Mouse (Mus musculus) Patski (cell line): ENCODE measurements at regions not wholly inside any gene's neighbourhood (a gene's known extent, or its start where the extent isn't known, plus 50 kb on each side); places are given as distances from the start of the nearest gene placed in this dataset.

Experiments used
- ATAC-seq: fragments of 100-300 bp; one replicate; pipeline ENCODE4 v1.8.0; 2021
- CTCF ChIA-PET: fragments of 350-600 bp; sonication (Branson Sonifier 250); formaldehyde crosslinking; loops from one replicate; lab custom pipeline; 2022; ENCODE audit warnings: inconsistent platforms; lab: Charles Lee
- POLR2A ChIA-PET: fragments of 350-600 bp; sonication (Branson Sonifier 250); formaldehyde crosslinking; loops from one replicate; lab custom pipeline; 2022; ENCODE audit warnings: antibody characterized with exemption, inconsistent platforms; lab: Charles Lee
- DNase-seq: peaks from one replicate; pipeline ENCODE4 v3.0.0-alpha.2; 2011; ENCODE audit warnings: low read depth, low spot score
- H3K27me3 ChIP-seq: fragments of 371-371 bp; one replicate; pipeline ENCODE4 v1.5.1; 2021
- CTCF ChIP-seq: fragments of 100-300 bp; IDR thresholded peaks from one replicate; pipeline ENCODE4 v1.5.1; 2021
- in situ Hi-C: fragments of 300-500 bp; cut with MboI; formaldehyde crosslinking; loops from 3 replicates; pipeline ENCODE4 v1.11.1; 2018; ENCODE audit warnings: low pct_unique_long_range_greater_than_20kb, mixed read lengths

GRCm38 (mm10) chr3:148233616-148234015 lies 756.7 kb downstream of the Adgrl2 start:
- in situ Hi-C loops, result no loop called here
- POLR2A ChIA-PET, result no interaction called here
- CTCF ChIA-PET, result no interaction called here
- H3K27me3 ChIP-seq, result no peaks in the 10 kb centered on the region
- ATAC-seq (no peak), DNase-seq (no peak)
- TF ChIP-seq CTCF, result no peak

- in situ Hi-C loops, result no loop called here
- no peak for ATAC-seq
These were observed 761.2 kb downstream of the Adgrl2 start for GRCm38 (mm10) chr3:148229192-148229591.

GRCm38 (mm10) chr3:148228002-148228707 lies 762.2 kb downstream of the Adgrl2 start:
- no peak for ATAC-seq

More at GRCm38 (mm10) chr3:148229192-148229591, 761.2 kb downstream of the Adgrl2 start:
- POLR2A ChIA-PET, result interaction anchor here (0.6 kb wide), 1 partner anchor 8 kb away, joined by 5 read pairs; no protein-coding TSS in a partner anchor
- no peak for DNase-seq
- no peaks in the 10 kb centered on the region for H3K27me3 ChIP-seq
- CTCF ChIA-PET, result interaction anchor here (2.4 kb wide), 1 partner anchor 10 kb away, joined by 9 read pairs; no protein-coding TSS in a partner anchor
- peak; percentile 14 for TF ChIP-seq CTCF

GRCm38 (mm10) chr3:148220826-148221225 lies 769.5 kb downstream of the Adgrl2 start:
- no peaks in the 10 kb centered on the region for H3K27me3 ChIP-seq
- POLR2A ChIA-PET, result interaction anchor here (0.8 kb wide), 1 partner anchor 9 kb away, joined by 5 read pairs; no protein-coding TSS in a partner anchor
- ATAC-seq (no peak), DNase-seq (no peak)
- TF ChIP-seq CTCF, result no peak
- CTCF ChIA-PET, result interaction anchor here (1.1 to 2.4 kb wide), 3 partner anchors 8 to 13 kb away, joined by 3 to 9 read pairs (median 8); no protein-coding TSS in a partner anchor
- in situ Hi-C loops, result no loop called here

More at GRCm38 (mm10) chr3:148228002-148228707, 762.2 kb downstream of the Adgrl2 start:
- in situ Hi-C loops, result no loop called here
- ChIA-PET POLR2A (no interaction called here), CTCF (interaction anchor here (2.4 kb wide), 1 partner anchor 8 kb away, joined by 9 read pairs; no protein-coding TSS in a partner anchor)
- no peaks in the 10 kb centered on the region for H3K27me3 ChIP-seq
- no peak for DNase-seq
- no peak for TF ChIP-seq CTCF

GRCm38 (mm10) chr3:148220024-148220590 lies 770.2 kb downstream of the Adgrl2 start:
- POLR2A ChIA-PET, result no interaction called here
- DNase-seq (no peak), ATAC-seq (no peak)
- CTCF ChIA-PET, result interaction anchor here (0.9 to 2.4 kb wide), 4 partner anchors 8 to 12 kb away, joined by 3 to 9 read pairs (median 6); no protein-coding TSS in a partner anchor
- in situ Hi-C loops, result no loop called here
- H3K27me3 ChIP-seq, result no peaks in the 10 kb centered on the region
- TF ChIP-seq CTCF, result no peak

GRCm38 (mm10) chr3:148202148-148202547 lies 788.2 kb downstream of the Adgrl2 start:
- ChIA-PET CTCF (interaction anchor here (0.6 kb wide), 1 partner anchor 16 kb away, joined by 3 read pairs; no protein-coding TSS in a partner anchor), POLR2A (no interaction called here)
- DNase-seq (no peak), ATAC-seq (no peak)
- in situ Hi-C loops, result no loop called here
- H3K27me3 ChIP-seq, result no peaks in the 10 kb centered on the region
- no peak for TF ChIP-seq CTCF

- DNase-seq (no peak), ATAC-seq (no peak)
- ChIA-PET CTCF (interaction anchor here (0.6 to 1.2 kb wide), 2 partner anchors 50 to 74 kb away, joined by 3 read pairs; no protein-coding TSS in a partner anchor), POLR2A (interaction anchor here (1.4 kb wide), 1 partner anchor 22 kb away, joined by 7 read pairs; no protein-coding TSS in a partner anchor)
- no peak for TF ChIP-seq CTCF
- in situ Hi-C loops, result no loop called here
- no peaks in the 10 kb centered on the region for H3K27me3 ChIP-seq
These were observed 803.7 kb downstream of the Adgrl2 start for GRCm38 (mm10) chr3:148186704-148187103.

GRCm38 (mm10) chr3:148167556-148167955 lies 822.8 kb downstream of the Adgrl2 start:
- in situ Hi-C loops, result no loop called here
- ChIA-PET POLR2A (no interaction called here), CTCF (no interaction called here)
- DNase-seq (no peak), ATAC-seq (no peak)
- no peak for TF ChIP-seq CTCF
- H3K27me3 ChIP-seq, result no peaks in the 10 kb centered on the region

GRCm38 (mm10) chr3:148159059-148159458 lies 831.3 kb downstream of the Adgrl2 start:
- POLR2A ChIA-PET, result no interaction called here
- ATAC-seq (no peak), DNase-seq (no peak)
- in situ Hi-C loops, result no loop called here
- H3K27me3 ChIP-seq, result peaks cover 9% of the 10 kb centered on the region
- no peak for TF ChIP-seq CTCF
- CTCF ChIA-PET, result no interaction called here

- in situ Hi-C loops, result no loop called here
- ATAC-seq (no peak), DNase-seq (no peak)
- peaks cover 9% of the 10 kb centered on the region for H3K27me3 ChIP-seq
- POLR2A ChIA-PET, result no interaction called here
- TF ChIP-seq CTCF, result no peak
- CTCF ChIA-PET, result no interaction called here
These were observed 831.8 kb downstream of the Adgrl2 start for GRCm38 (mm10) chr3:148158533-148158932.
